Mouse (Mus musculus) intestine, embryonic 15.5 days (tissue): ENCODE results near the gene Cyp2d22. TPM values are rescaled to one million over a fixed set of nuclear protein-coding genes. Genes with fewer than 3 reads are reported as not detected.
A peak's percentile ranks its signal among the peaks of the same experiment; 100 is the strongest.
"Not testable (repeated sequence)": the region's sequence is repeated elsewhere in the genome, so short reads cannot be mapped to it uniquely, and the experiment has no call there.

Source experiments
- ATAC-seq: fragments of 200-750 bp; cut with Nextera tagmentation; 2 replicates; pipeline ENCODE4 v1.8.0; 2017; ENCODE audit warnings: moderate TSS enrichment, moderate library complexity
- H3K27ac ChIP-seq: fragments of 300-500 bp; sonication (generic); 2 replicates; pipeline ENCODE4 v1.5.1; 2015; ENCODE audit warnings: mild to moderate bottlenecking, inconsistent platforms
- H3K27me3 ChIP-seq: fragments of 300-500 bp; sonication (generic); replicated peaks from 2 replicates; pipeline ENCODE4 v1.6.1; 2015; ENCODE audit warnings: inconsistent platforms
- H3K36me3 ChIP-seq: fragments of 300-500 bp; sonication (generic); 2 replicates; pipeline ENCODE4 v1.6.1; 2015; ENCODE audit warnings: inconsistent platforms
- H3K4me1 ChIP-seq: fragments of 300-500 bp; sonication (generic); replicated peaks from 2 replicates; pipeline ENCODE4 v1.6.1; 2015; ENCODE audit warnings: inconsistent platforms
- H3K4me2 ChIP-seq: fragments of 300-500 bp; sonication (generic); replicated peaks from 2 replicates; pipeline ENCODE4 v1.6.1; 2015; ENCODE audit warnings: mild to moderate bottlenecking, inconsistent platforms
- H3K4me3 ChIP-seq: fragments of 300-500 bp; sonication (generic); replicated peaks from 2 replicates; pipeline ENCODE4 v1.5.1; 2015; ENCODE audit warnings: inconsistent platforms
- H3K9ac ChIP-seq: fragments of 300-500 bp; sonication (generic); 2 replicates; pipeline ENCODE4 v1.6.1; 2015; ENCODE audit warnings: inconsistent platforms
- H3K9me3 ChIP-seq: fragments of 300-500 bp; sonication (generic); 2 replicates; pipeline ENCODE4 v1.6.1; 2016; ENCODE audit warnings: inconsistent platforms
- WGBS: fragments of 180-500 bp; shearing (Covaris S2); methylation state at CpG from one replicate; pipeline ENCODE4 v1.1.7; 2015; 5-methylcytosine and 5-hydroxymethylcytosine counted together
- polyA plus RNA-seq: library from polyadenylated mRNA; unstranded; fragments of >200 nt; fragmentation: Nextera tagmentation; extraction: Ambion mirVana; gene quantifications from 2 replicates; pipeline ENCODE4 v1.2.1, GENCODE M21; 2015

Gene Cyp2d22
- polyA plus RNA-seq, 1 experiment from 2014 or later = 9.0 TPM

- H3K27ac ChIP-seq = no peak overlapping the region
- 89% methylated on average over 5 of the region's 5 CpGs for WGBS
- H3K4me3 ChIP-seq = no peak overlapping the region
- H3K4me1 ChIP-seq = 0 out of 2 replicates have a peak, but pooled peaks cover 6% of the 10 kb centered on the region
- H3K36me3 ChIP-seq = 0 out of 2 replicates have a peak, but pooled peaks cover 3% of the 10 kb centered on the region
- no peak for ATAC-seq
- H3K4me2 ChIP-seq = no peak overlapping the region
- no peaks in the 10 kb centered on the region for H3K27me3 ChIP-seq
- H3K9me3 ChIP-seq = no peaks in the 10 kb centered on the region
- no peak overlapping the region for H3K9ac ChIP-seq
Measured at GRCm38 (mm10) chr15:82372991-82373390, 7.1 kb downstream of the Cyp2d22 start.

- no peak overlapping the region for H3K4me2 ChIP-seq
- H3K27me3 ChIP-seq = no peaks in the 10 kb centered on the region
- 84% methylated on average over 6 of the region's 6 CpGs for WGBS
- no peaks in the 10 kb centered on the region for H3K9me3 ChIP-seq
- ATAC-seq = no peak
- H3K36me3 ChIP-seq = 0 out of 2 replicates have a peak, but pooled peaks cover 3% of the 10 kb centered on the region
- no peak overlapping the region for H3K9ac ChIP-seq
- 0 out of 2 replicates have a peak, but pooled peaks cover 1% of the 10 kb centered on the region for H3K4me1 ChIP-seq
- no peak overlapping the region for H3K27ac ChIP-seq
- no peak overlapping the region for H3K4me3 ChIP-seq
Measured at GRCm38 (mm10) chr15:82372446-82372845, 7.6 kb downstream of the Cyp2d22 start.

GRCm38 (mm10) chr15:82368851-82369250, 11.2 kb downstream of the Cyp2d22 start:
- H3K4me1 ChIP-seq = no peaks in the 10 kb centered on the region
- H3K36me3 ChIP-seq = 0 out of 2 replicates have a peak, but pooled peaks cover 3% of the 10 kb centered on the region
- H3K9me3 ChIP-seq = no peaks in the 10 kb centered on the region
- H3K9ac ChIP-seq = no peak overlapping the region
- no peaks in the 10 kb centered on the region for H3K27me3 ChIP-seq
- no peak for ATAC-seq
- WGBS = 88% methylated on average over 1 of the region's 1 CpGs
- no peak overlapping the region for H3K4me2 ChIP-seq
- H3K4me3 ChIP-seq = no peak overlapping the region
- H3K27ac ChIP-seq = no peak overlapping the region

GRCm38 (mm10) chr15:82368146-82368545, 11.9 kb downstream of the Cyp2d22 start:
- Histone ChIP-seq H3K4me2 (no peak overlapping the region), H3K4me3 (no peak overlapping the region), H3K27me3 (no peaks in the 10 kb centered on the region), H3K36me3 (no peaks in the 10 kb centered on the region), H3K9me3 (no peaks in the 10 kb centered on the region), H3K27ac (no peak overlapping the region), H3K9ac (no peak overlapping the region), H3K4me1 (no peaks in the 10 kb centered on the region)
- WGBS = 91% methylated on average over 4 of the region's 4 CpGs
- ATAC-seq = no peak

GRCm38 (mm10) chr15:82364561-82364960, 15.5 kb downstream of the Cyp2d22 start:
- not testable (repeated sequence) for H3K36me3 ChIP-seq, H3K27me3 ChIP-seq, ATAC-seq, H3K9me3 ChIP-seq, H3K9ac ChIP-seq, H3K4me3 ChIP-seq, H3K27ac ChIP-seq, H3K4me1 ChIP-seq
- peak overlapping the region; percentile 34; the same call in 1 of the 2 replicates for H3K4me2 ChIP-seq
- WGBS = 13% methylated on average over 6 of the region's 9 CpGs

- not testable (repeated sequence) for H3K27me3 ChIP-seq, H3K4me3 ChIP-seq, H3K36me3 ChIP-seq, H3K27ac ChIP-seq, H3K4me2 ChIP-seq, H3K9ac ChIP-seq, ATAC-seq, H3K9me3 ChIP-seq, H3K4me1 ChIP-seq
- WGBS = 70% methylated on average over 8 of the region's 12 CpGs
Measured at GRCm38 (mm10) chr15:82363801-82364200, 16.3 kb downstream of the Cyp2d22 start.

GRCm38 (mm10) chr15:82362234-82362633, 17.8 kb downstream of the Cyp2d22 start:
- no peak for ATAC-seq
- Histone ChIP-seq H3K4me1 (peaks cover 9% of the 10 kb centered on the region), H3K36me3 (no peaks in the 10 kb centered on the region), H3K9ac (no peak overlapping the region), H3K27me3 (no peaks in the 10 kb centered on the region), H3K4me3 (no peak overlapping the region), H3K4me2 (no peak overlapping the region), H3K9me3 (no peaks in the 10 kb centered on the region), H3K27ac (no peak overlapping the region)
- 72% methylated on average over 4 of the region's 4 CpGs for WGBS

GRCm38 (mm10) chr15:82361459-82362018, 18.5 kb downstream of the Cyp2d22 start:
- Histone ChIP-seq H3K9me3 (no peaks in the 10 kb centered on the region), H3K27me3 (no peaks in the 10 kb centered on the region), H3K4me2 (no peak overlapping the region), H3K27ac (peak overlapping the region; percentile 68), H3K36me3 (no peaks in the 10 kb centered on the region), H3K4me1 (peaks cover 9% of the 10 kb centered on the region), H3K9ac (no peak overlapping the region), H3K4me3 (no peak overlapping the region)
- WGBS = 70% methylated on average over 11 of the region's 11 CpGs
- peak; percentile 93 for ATAC-seq

GRCm38 (mm10) chr15:82358431-82359260, 21.4 kb downstream of the Cyp2d22 start:
- no peaks in the 10 kb centered on the region for H3K27me3 ChIP-seq
- ATAC-seq = no peak
- 0 out of 2 replicates have a peak overlapping the region, but pooled peaks have one; percentile 14 for H3K4me2 ChIP-seq
- 49% methylated on average over 22 of the region's 22 CpGs for WGBS
- H3K36me3 ChIP-seq = no peaks in the 10 kb centered on the region
- no peak overlapping the region for H3K4me3 ChIP-seq
- H3K9me3 ChIP-seq = no peaks in the 10 kb centered on the region
- peak overlapping the region; percentile 6; the same call in 1 of the 2 replicates for H3K27ac ChIP-seq
- H3K9ac ChIP-seq = no peak overlapping the region
- peaks cover 12% of the 10 kb centered on the region for H3K4me1 ChIP-seq

GRCm38 (mm10) chr15:82354126-82354945, 25.7 kb downstream of the Cyp2d22 start, which contains the start of gene Ndufa6:
Gene Ndufa6 (minus strand): TSS chr15:82354322.
- Histone ChIP-seq H3K4me2 (peak within 1 kb of the TSS; percentile 75), H3K36me3 (peaks cover 16% of the 10 kb centered on the region), H3K27ac (peak within 1 kb of the TSS; percentile 86), H3K9me3 (no peaks in the 10 kb centered on the region), H3K4me1 (peaks cover 28% of the 10 kb centered on the region), H3K9ac (peak within 1 kb of the TSS; percentile 97), H3K27me3 (no peaks in the 10 kb centered on the region), H3K4me3 (peak within 1 kb of the TSS; percentile 80)
- peak; percentile 98 for ATAC-seq
- 1% methylated on average over 57 of the region's 57 CpGs for WGBS

- Histone ChIP-seq H3K27me3 (no peaks in the 10 kb centered on the region), H3K9me3 (no peaks in the 10 kb centered on the region), H3K4me2 (peak overlapping the region; percentile 75), H3K9ac (peak overlapping the region; percentile 97), H3K27ac (peak overlapping the region; percentile 75), H3K4me1 (peaks cover 27% of the 10 kb centered on the region), H3K4me3 (peak overlapping the region; percentile 80), H3K36me3 (peaks cover 20% of the 10 kb centered on the region)
- ATAC-seq = peak; percentile 49
- WGBS = under 1% methylated on average over 23 of the region's 23 CpGs
Measured at GRCm38 (mm10) chr15:82353745-82354113, 26.3 kb downstream of the Cyp2d22 start.
